Mouse (Mus musculus): ENCODE data around the gene Gm8914. TPM values are rescaled to one million over a fixed set of nuclear protein-coding genes. Genes with fewer than 3 reads are reported as not detected.
"Not testable (repeated sequence)": the region's sequence is repeated elsewhere in the genome, so short reads cannot be mapped to it uniquely, and the experiment has no call there.

Gene Gm8914
- not detected in 2 replicates for polyA plus RNA-seq (2016; fragmentation: Nextera tagmentation; extraction: Ambion mirVana)

- not testable (repeated sequence) for H3K27me3 ChIP-seq; H3K36me3 ChIP-seq; H3K9me3 ChIP-seq; H3K4me3 ChIP-seq; ATAC-seq (ENCODE audit: insufficient number of reproducible peaks, insufficient read depth, low FRiP score, low TSS enrichment); H3K4me2 ChIP-seq (replicated peaks); H3K9ac ChIP-seq; H3K27ac ChIP-seq; H3K4me1 ChIP-seq
- no CpG with 5 or more reads among the region's 5 CpGs for WGBS
These were observed at the start of gene Gm8914 for GRCm38 (mm10) chrX:91479826-91480225. Gene Gm8914, plus strand, starts transcription at chrX:91480126.

Other genes starting within 250 kb of the Gm8914 start
- gene Mageb2, start 148.4 kb upstream of the Gm8914 start, polyA plus RNA-seq (2016; fragmentation: Nextera tagmentation; extraction: Ambion mirVana), result not detected in 2 replicates
- not detected in 2 replicates for gene Gm5072, start 87.6 kb upstream of the Gm8914 start, polyA plus RNA-seq (2016; fragmentation: Nextera tagmentation; extraction: Ambion mirVana)
- not detected in 2 replicates for gene 1700084M14Rik, start 95.8 kb downstream of the Gm8914 start, polyA plus RNA-seq (2016; fragmentation: Nextera tagmentation; extraction: Ambion mirVana)
- not detected in 2 replicates for gene Gm14781, start 152.1 kb downstream of the Gm8914 start, polyA plus RNA-seq (2016; fragmentation: Nextera tagmentation; extraction: Ambion mirVana)

Data from embryonic facial prominence, embryonic 12.5 days (tissue).